Mouse (Mus musculus) monocyte, adult 5-6 weeks (primary cell): ENCODE results near the gene Svbp. TPM values are rescaled to one million over a fixed set of nuclear protein-coding genes. Genes with fewer than 3 reads are reported as not detected.
A peak's percentile ranks its signal among the peaks of the same experiment; 100 is the strongest.

Experiments
- ATAC-seq: fragments of 153-309, 156-312 bp; replicated peaks from 2 replicates; pipeline ENCODE4 v1.8.0; 2017; ENCODE audit warnings: mild to moderate bottlenecking; ENCODE audit not compliant: low TSS enrichment, insufficient number of reproducible peaks, severe bottlenecking, poor library complexity, low FRiP score
- total RNA-seq: library from RNA; stranded (forward); fragments of 200-1000, 200-491, 200-594 nt; gene quantifications from 3 replicates; pipeline ENCODE4 v1.2.3, GENCODE M21; 2017

The Svbp gene
- total RNA-seq, 1 experiment from 2014 or later, result 4.9 TPM

GRCm38 (mm10) chr4:119188060-119188785 lies 6.9 kb upstream of the Svbp start:
- ATAC-seq, result no peak

- no peak for ATAC-seq
These were observed 5.7 kb upstream of the Svbp start for GRCm38 (mm10) chr4:119189392-119189791.

- ATAC-seq, result no peak
These were observed 5.2 kb upstream of the Svbp start, which contains the start of gene Ermap for GRCm38 (mm10) chr4:119189864-119190263. TSS of gene Ermap (minus strand) at chr4:119190011.

- ATAC-seq, result no peak
These were observed 4.5 kb upstream of the Svbp start for GRCm38 (mm10) chr4:119190618-119191017.

- no peak for ATAC-seq
These were observed 3.8 kb upstream of the Svbp start for GRCm38 (mm10) chr4:119191273-119191672.

- no peak for ATAC-seq
These were observed 2.3 kb upstream of the Svbp start for GRCm38 (mm10) chr4:119192757-119193156.

GRCm38 (mm10) chr4:119195582-119196320 lies 645 bp downstream of the Svbp start:
- no peak for ATAC-seq

GRCm38 (mm10) chr4:119198105-119198504 lies 3.0 kb downstream of the Svbp start:
- no peak for ATAC-seq

GRCm38 (mm10) chr4:119204672-119205071 lies 9.6 kb downstream of the Svbp start:
- ATAC-seq, result no peak

- ATAC-seq, result no peak
These were observed 21.6 kb downstream of the Svbp start for GRCm38 (mm10) chr4:119216667-119217066.

- no peak for ATAC-seq
These were observed 23.1 kb downstream of the Svbp start, which contains the start of gene Tmem269 for GRCm38 (mm10) chr4:119218169-119218568. TSS of gene Tmem269 (minus strand) at chr4:119218217.

- peak; percentile 55 for ATAC-seq
These were observed 28.6 kb downstream of the Svbp start for GRCm38 (mm10) chr4:119223696-119224095.

- no peak for ATAC-seq
These were observed 29.4 kb downstream of the Svbp start for GRCm38 (mm10) chr4:119224534-119224933.

- no peak for ATAC-seq
These were observed 30.6 kb downstream of the Svbp start for GRCm38 (mm10) chr4:119225719-119226118.

GRCm38 (mm10) chr4:119226751-119227150 lies 31.6 kb downstream of the Svbp start:
- no peak for ATAC-seq

- ATAC-seq, result peak; percentile 100
These were observed 37.5 kb downstream of the Svbp start, which contains the start of the genes AU022252 and P3h1 for GRCm38 (mm10) chr4:119232410-119233255. TSS of gene AU022252 (minus strand) at chr4:119232712. TSS of gene P3h1 (plus strand) at chr4:119232915.

- ATAC-seq, result no peak
These were observed 38.3 kb downstream of the Svbp start for GRCm38 (mm10) chr4:119233256-119233901.

- ATAC-seq, result no peak
These were observed 39.2 kb downstream of the Svbp start for GRCm38 (mm10) chr4:119234348-119234747.
